In the genomic region with DNA sequence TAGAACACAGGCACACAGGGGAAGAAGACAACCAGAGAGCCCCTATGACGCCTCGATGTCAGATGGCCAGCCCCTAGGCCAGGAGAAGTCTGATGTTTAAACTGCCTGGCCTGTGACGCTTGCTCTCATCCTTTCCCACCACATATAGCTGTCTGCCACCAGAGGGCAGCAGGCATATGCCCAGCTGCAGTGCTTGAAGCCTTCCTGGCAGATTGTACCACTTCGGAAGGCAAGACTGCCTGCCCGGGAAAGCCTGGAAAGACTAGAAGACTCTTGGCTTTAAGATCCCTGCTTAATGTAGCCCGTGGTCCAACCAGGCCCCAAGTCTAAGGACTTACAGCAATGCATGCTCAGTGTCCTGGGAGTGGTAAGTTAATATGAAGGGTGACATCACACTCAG, we compare ENCODE assay signal across 8 mouse cellular contexts. TPM values are rescaled to one million over a fixed set of nuclear protein-coding genes. Genes with fewer than 3 reads are reported as not detected.
DNase-seq lines count a peak whose midpoint lies in the region; ATAC-seq lines count a peak whose summit lies in the region.

No protein-coding gene starts in this region.

- peak; percentile 69 for ATAC-seq in inflammation-experienced regulatory T-cells, adult 6 months
- ATAC-seq in megakaryocyte-erythroid progenitor cell, adult 5-6 weeks (replicated peaks; ENCODE audit: low FRiP score, low TSS enrichment, poor library complexity, severe bottlenecking): peak; percentile 84
- ATAC-seq in erythroblast, adult 5-6 weeks (replicated peaks; ENCODE audit: low FRiP score, poor library complexity, severe bottlenecking): no peak

- DNase-seq in ZHBTc4 (ENCODE audit: low read depth, low spot score): peak; percentile 84
- peak; percentile 52 to 76 for DNase-seq in cerebellum, postnatal 4 days (ENCODE audit: low spot score in 2 of 2)
- DNase-seq in gastrocnemius, postnatal 10 days: peak; percentile 71
- peak; percentile 23 to 81 for DNase-seq in left cerebral cortex, adult 9 months (ENCODE audit: low spot score in 2 of 2)
- peak; percentile 71 for DNase-seq in right cerebral cortex, postnatal 25 days

RNA-seq across cellular contexts. Expression of gene Bfsp1, which starts 4.4 kb away (rescaled TPM):
- total RNA-seq in gastrocnemius, postnatal 10 days (2021): under 1 TPM; 0.78 to 0.93 TPM
- polyA plus RNA-seq in inflammation-experienced regulatory T-cells, adult 6 months (2017; shearing (Covaris generic)): not detected
- not detected in 2 replicates for total RNA-seq in megakaryocyte-erythroid progenitor cell, adult 5-6 weeks (2014; fragmentation: Nextera tagmentation)
- total RNA-seq in megakaryocyte-erythroid progenitor cell, adult 5-6 weeks (2017): not detected in 2 replicates
- total RNA-seq in erythroblast, adult 5-6 weeks (2015; ENCODE audit: low replicate concordance): not detected in 2 replicates
- total RNA-seq in erythroblast, adult 5-6 weeks (2017; ENCODE audit: low replicate concordance): 0.68 TPM in 1 of 2 replicates, not detected in the other

RNA-seq across cellular contexts. Expression of gene Dstn, which starts 47.8 kb away (rescaled TPM):
- total RNA-seq in gastrocnemius, postnatal 10 days (2021): 10 to 100 TPM; 65.7 to 79.9 TPM
- 10 to 100 TPM; 20.8 to 76.5 (median 26.2) TPM for polyA plus RNA-seq in inflammation-experienced regulatory T-cells, adult 6 months (2017; shearing (Covaris generic))
- total RNA-seq in megakaryocyte-erythroid progenitor cell, adult 5-6 weeks (2014; fragmentation: Nextera tagmentation): 57.0 and 76.7 TPM in 2 replicates
- total RNA-seq in megakaryocyte-erythroid progenitor cell, adult 5-6 weeks (2017): 102 and 166 TPM in 2 replicates
- 153 and 172 TPM in 2 replicates for total RNA-seq in erythroblast, adult 5-6 weeks (2015; ENCODE audit: low replicate concordance)
- 174 and 176 TPM in 2 replicates for total RNA-seq in erythroblast, adult 5-6 weeks (2017; ENCODE audit: low replicate concordance)
